Mouse (Mus musculus) brain, embryonic 14.5 days (tissue): ENCODE measurements around the gene Kcnk2. TPM values are rescaled to one million over a fixed set of nuclear protein-coding genes. Genes with fewer than 3 reads are reported as not detected.

Experiments
- DNase-seq: peaks from one replicate; pipeline ENCODE4 v3.0.0-alpha.2; 2011; ENCODE audit warnings: low read depth
- CTCF ChIP-seq: fragments of 200-500 bp; IDR thresholded peaks from 2 replicates; pipeline ENCODE4 v1.5.1; 2012; ENCODE audit warnings: inconsistent platforms, mild to moderate bottlenecking, moderate library complexity, borderline replicate concordance; ENCODE audit not compliant: insufficient read depth, insufficient read length; ENCODE audit errors: extremely low read depth
- POLR2A ChIP-seq: fragments of 200-500 bp; IDR thresholded peaks from 2 replicates; pipeline ENCODE4 v1.6.1; 2012; ENCODE audit warnings: mild to moderate bottlenecking, inconsistent platforms, borderline replicate concordance; ENCODE audit not compliant: poor library complexity, insufficient read depth, insufficient read length, severe bottlenecking; ENCODE audit errors: extremely low read depth
- polyA plus RNA-seq: library from polyadenylated mRNA; depleted of rRNA; stranded (reverse); fragments of >200 nt; gene quantifications from 2 replicates; pipeline ENCODE4 v1.2.3, GENCODE M21; 2012; rRNA removed

The Kcnk2 gene
- 22.0 and 27.3 TPM in 2 replicates for polyA plus RNA-seq

DNA sequence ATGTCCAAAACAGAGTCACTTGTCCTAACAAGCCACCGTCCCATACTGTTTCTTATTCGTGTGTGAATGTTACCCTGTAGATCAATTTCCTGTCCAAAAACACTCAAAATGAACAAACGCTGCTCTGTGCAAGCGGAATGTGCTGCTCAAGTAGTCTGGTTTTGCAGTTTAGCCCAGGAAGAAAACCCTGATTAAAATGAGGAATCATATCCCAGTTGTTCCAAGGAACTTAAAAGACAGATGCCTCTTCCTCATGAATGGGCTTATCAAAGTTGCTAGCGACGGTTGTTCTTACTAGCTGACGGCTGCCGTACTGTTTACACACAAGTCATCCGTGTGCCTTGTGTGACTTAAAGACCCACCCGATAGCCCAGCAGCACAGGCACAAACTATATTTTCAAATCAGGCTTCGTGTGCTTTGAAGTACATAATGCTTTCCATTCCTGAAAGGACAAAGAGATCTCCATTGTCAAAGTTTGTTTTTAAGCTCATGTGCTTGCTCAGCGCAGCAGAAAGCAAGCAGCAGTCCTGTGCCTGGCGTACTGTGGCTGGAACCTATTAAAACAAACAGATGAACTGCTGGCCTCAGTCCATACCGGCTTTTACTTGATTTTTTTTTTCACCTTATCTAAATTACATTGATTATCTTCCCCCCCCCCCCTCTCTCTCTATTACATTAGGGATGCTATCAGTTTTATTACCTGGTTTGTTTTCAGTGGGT lies at the start of gene Kcnk2:
Gene Kcnk2, minus strand, starts transcription at position 51 of the 721 bp plus-strand sequence.
- no peak for TF ChIP-seq POLR2A
- no peak for TF ChIP-seq CTCF
- DNase-seq, result peak; percentile 32

- DNase-seq, result no peak
- TF ChIP-seq POLR2A, result no peak
Measured at GRCm38 (mm10) chr1:189440741-189441140, 38.7 kb upstream of the Kcnk2 start.

- no peak for DNase-seq
- TF ChIP-seq POLR2A, result no peak
- no peak for TF ChIP-seq CTCF
Measured at GRCm38 (mm10) chr1:189437126-189437525, 35.1 kb upstream of the Kcnk2 start.

- peak; percentile 52 for DNase-seq
- TF ChIP-seq POLR2A (no peak), CTCF (no peak)
Measured at GRCm38 (mm10) chr1:189435452-189435851, 33.4 kb upstream of the Kcnk2 start.

- no peak for TF ChIP-seq CTCF
- no peak for TF ChIP-seq POLR2A
Measured at GRCm38 (mm10) chr1:189431479-189431878, 29.4 kb upstream of the Kcnk2 start.

DNA sequence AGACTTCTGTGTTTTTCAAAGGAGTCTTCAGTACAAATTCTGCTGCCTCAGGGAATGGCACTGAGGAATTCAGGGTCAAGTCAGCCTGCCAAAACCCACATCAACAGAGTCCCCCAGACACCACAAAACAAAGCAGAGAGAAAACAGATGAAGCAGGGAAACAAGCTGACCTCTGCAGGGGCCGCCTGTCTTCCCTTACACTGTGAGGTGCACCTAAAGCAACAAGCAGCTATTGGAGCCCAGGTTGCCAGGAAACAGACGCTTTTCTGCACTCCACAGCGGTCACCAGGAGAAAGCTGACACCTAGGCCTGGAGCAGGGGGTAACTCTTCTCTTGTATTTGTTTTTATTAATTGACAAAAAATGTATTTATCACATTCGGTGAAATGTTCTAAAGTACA lies 28.5 kb upstream of the Kcnk2 start:
- TF ChIP-seq POLR2A, result no peak
- TF ChIP-seq CTCF, result no peak
- peak; percentile 65 for DNase-seq

More at GRCm38 (mm10) chr1:189431479-189431878, 29.4 kb upstream of the Kcnk2 start:
- peak; percentile 16 for DNase-seq

DNA sequence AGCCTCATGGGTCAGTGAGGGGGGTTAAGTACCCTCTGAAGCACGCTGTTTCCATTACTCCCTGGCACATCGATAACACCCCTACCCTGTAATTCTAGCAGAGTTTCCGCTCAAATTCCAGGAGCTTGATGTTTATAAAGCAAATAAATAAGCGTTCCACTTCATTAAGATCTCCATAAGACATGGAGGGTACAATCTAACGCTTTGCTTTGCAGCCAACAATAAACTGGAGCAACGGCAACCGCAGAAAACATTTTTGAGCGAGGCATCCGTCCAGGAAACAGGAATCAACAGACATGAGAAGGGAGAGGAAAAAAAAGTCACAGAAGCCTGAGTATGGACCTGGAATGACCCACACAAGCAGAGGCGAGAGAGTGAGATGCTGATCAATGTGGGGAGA lies 27.5 kb upstream of the Kcnk2 start:
- no peak for DNase-seq

DNA sequence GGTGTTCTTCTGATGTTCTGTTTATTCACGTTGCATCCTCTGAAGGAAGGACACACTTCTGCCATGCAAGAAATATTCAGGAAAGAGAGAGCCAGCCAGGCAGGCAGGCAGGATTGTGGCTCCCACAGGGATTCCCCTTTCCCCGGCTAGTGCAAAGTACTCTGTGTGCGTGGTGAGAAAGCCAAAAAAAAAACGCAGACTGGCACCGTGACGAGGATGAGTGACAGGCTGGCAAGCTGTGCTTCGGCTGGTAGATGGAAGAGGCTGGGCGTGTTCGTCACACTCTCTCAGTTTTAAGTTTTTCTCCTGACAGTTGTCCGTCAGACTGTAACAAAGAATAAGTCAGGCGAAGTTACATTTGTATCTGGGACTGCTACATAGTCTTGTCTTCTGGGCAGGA lies 24.2 kb upstream of the Kcnk2 start:
- DNase-seq, result peak; percentile 49
- no peak for TF ChIP-seq POLR2A
- no peak for TF ChIP-seq CTCF

More for the DNA sequence above, 27.5 kb upstream of the Kcnk2 start:
- TF ChIP-seq CTCF, result no peak

DNA sequence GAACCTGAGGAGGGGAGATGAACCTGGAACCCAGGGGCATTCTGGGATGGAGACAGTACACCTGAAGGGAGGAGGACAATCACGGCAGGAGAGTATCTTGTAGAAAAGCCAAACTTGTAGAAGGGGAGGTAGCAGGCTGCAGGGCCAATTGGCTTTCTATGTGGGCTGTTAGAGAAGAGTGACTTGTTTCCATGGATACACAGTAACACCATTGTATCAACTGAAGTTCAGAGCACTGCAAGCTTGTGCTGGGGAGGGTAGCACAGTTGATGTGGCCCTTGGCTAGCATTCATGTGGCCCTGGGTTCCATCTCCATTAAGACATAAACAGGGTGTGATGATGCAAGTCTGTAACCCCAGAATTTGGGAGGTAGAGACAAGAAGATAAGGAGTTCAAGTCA lies 17.8 kb upstream of the Kcnk2 start:
- DNase-seq, result no peak
- TF ChIP-seq POLR2A (no peak), CTCF (no peak)

DNA sequence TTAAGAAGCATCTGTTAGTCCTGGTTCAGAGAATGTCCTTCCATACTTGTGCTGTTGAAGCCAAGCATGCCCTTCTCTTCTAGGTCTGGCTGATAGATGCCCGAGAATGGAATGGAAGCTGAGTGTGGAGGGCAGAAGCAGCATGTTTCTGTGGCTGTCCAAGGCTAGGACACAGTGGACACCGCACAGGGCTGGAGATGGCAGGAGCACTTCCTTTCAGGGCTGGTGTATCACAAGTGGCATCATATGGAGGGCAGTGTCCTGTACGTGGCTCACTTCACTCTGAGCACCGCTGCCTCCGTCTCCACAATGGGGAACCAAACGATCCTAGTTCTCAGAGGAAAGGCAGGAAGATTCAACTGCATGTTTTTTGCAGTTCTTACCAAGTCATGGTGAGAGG lies 7.8 kb upstream of the Kcnk2 start:
- DNase-seq, result no peak
- no peak for TF ChIP-seq POLR2A
- TF ChIP-seq CTCF, result no peak

DNA sequence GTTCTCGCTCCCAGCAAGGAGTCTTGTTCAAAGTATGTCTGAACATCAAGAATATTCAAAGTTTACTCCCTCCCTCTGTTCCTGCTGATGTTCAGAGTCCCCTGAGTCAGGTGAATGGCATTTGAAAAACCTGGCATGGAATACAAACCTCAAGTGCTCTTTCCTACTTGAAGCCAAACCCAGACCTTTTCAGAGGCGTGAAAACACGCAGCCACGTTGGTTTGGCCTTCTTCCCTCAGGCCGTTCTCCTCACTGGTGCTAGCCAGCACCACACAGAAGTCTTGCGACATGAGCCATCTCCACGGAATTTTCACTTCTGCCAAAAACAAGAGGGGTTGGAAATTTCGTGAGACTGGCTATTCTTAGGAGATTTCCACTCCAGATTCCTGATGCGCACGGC lies 3.1 kb upstream of the Kcnk2 start:
- TF ChIP-seq POLR2A, result no peak
- no peak for TF ChIP-seq CTCF
- DNase-seq, result peak; percentile 26

DNA sequence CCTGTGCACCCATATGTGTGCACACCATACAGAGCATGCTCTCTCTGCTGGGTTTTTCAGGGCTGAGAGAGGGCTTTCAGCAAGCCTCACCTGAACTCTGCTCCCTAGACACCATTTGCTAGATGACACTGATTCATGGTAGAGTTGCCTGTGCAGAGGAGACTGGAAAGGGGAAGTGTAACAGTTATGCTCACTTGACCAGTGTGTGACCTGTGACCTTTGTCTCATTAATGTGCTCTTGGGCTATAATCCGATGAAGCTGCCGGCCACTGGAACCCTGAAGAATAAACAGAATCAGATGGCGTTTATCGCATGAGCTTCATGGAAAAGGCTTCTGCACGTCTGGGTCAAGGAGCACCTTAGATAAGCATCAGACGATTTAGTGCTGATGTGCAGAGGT lies 1.5 kb upstream of the Kcnk2 start:
- no peak for DNase-seq

More for the DNA sequence above, 1.5 kb upstream of the Kcnk2 start:
- TF ChIP-seq POLR2A (no peak), CTCF (no peak)
